Mouse (Mus musculus) embryonic fibroblast, embryonic 13.5 days (primary cell): ENCODE results near the gene Rnasek.

Source experiments
- CTCF ChIP-seq: IDR thresholded peaks from 2 replicates; pipeline ENCODE4 v1.5.1; 2011; ENCODE audit warnings: mild to moderate bottlenecking, control low read depth, low read length, moderate library complexity, borderline replicate concordance; ENCODE audit not compliant: insufficient read depth
- POLR2A ChIP-seq: IDR thresholded peaks from 2 replicates; pipeline ENCODE4 v1.6.1; 2011; ENCODE audit warnings: low read depth, mild to moderate bottlenecking, control low read depth, low read length, moderate library complexity

DNA sequence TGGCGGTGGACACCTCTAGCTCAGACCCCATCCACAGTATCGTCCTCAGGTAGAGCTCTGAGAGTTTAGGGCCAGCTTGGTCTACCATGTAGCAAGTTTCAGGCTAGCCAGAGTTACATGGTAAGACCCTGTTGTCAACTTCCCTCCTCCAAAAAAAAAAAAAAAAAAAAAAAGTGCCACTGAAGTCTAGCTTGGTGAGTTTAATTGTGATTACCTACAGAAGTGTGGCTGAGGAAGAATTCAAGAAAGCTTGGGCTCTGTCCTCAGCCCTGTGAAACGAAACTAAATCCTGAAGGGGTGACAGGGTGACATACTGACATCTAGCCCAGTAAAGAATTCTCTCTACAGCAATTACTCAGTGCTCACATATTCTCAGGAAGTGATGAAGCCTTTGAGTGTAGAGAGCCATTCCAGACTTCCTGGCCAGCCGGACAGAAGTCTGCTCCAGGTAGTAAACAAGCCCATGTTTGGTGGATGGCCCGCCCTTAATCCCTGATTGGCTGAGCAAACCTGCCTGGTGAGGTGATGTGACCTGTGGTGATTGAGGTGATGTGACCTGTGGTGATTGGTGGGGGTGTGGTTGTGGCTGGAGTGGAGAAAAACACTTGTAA is 30.8 kb downstream of the Rnasek start:
- TF ChIP-seq CTCF (no peak), POLR2A (no peak)
